Comparison of ENCODE assay signal across 8 mouse cellular contexts in genomic region chr17:55957168-55957567, GRCm38 (mm10). TPM values are rescaled to one million over a fixed set of nuclear protein-coding genes. Genes with fewer than 3 reads are reported as not detected.
A peak's percentile ranks its signal among the peaks of the same experiment; 100 is the strongest.
DNase-seq lines count a peak whose midpoint lies in the region; ATAC-seq and TF ChIP-seq lines count a peak whose summit lies in the region.

No protein-coding gene starts in this region.

- 15% methylated on average over 9 of the region's 9 CpGs for WGBS in kidney, adult 2 months
- 15% methylated on average over 9 of the region's 9 CpGs for WGBS in limb, embryonic 15.5 days
- 16% methylated on average over 9 of the region's 9 CpGs for WGBS in stomach, postnatal 0 days

- peaks cover 10% of the 10 kb centered on the region; the same call in 1 of the 2 replicates for H3K4me1 ChIP-seq in kidney, adult 2 months (ENCODE audit: control insufficient read depth, insufficient read depth, low read length)
- H3K4me1 ChIP-seq in limb, embryonic 15.5 days: peaks cover 27% of the 10 kb centered on the region
- H3K4me1 ChIP-seq in stomach, postnatal 0 days (replicated peaks; ENCODE audit: control insufficient read depth, insufficient read depth): 0 out of 2 replicates have a peak, but pooled peaks cover 4% of the 10 kb centered on the region

- no peaks in the 10 kb centered on the region for H3K9me3 ChIP-seq in limb, embryonic 15.5 days
- no peaks in the 10 kb centered on the region for H3K9me3 ChIP-seq in stomach, postnatal 0 days (ENCODE audit: control insufficient read depth, low read length)

- ATAC-seq in limb, embryonic 15.5 days (ENCODE audit: insufficient number of reproducible peaks, low FRiP score, low TSS enrichment, low read depth): no peak
- ATAC-seq in stomach, postnatal 0 days (ENCODE audit: low FRiP score, low TSS enrichment): no peak

- H3K36me3 ChIP-seq in kidney, adult 2 months (ENCODE audit: control insufficient read depth, insufficient read depth, low read length): no peaks in the 10 kb centered on the region
- peaks cover 15% of the 10 kb centered on the region for H3K36me3 ChIP-seq in limb, embryonic 15.5 days
- H3K36me3 ChIP-seq in stomach, postnatal 0 days (ENCODE audit: control insufficient read depth, insufficient read depth, low read length): 0 out of 2 replicates have a peak, but pooled peaks cover 2% of the 10 kb centered on the region

- TF ChIP-seq POLR2A in kidney, adult 2 months (IDR thresholded peaks at IDR 0.05; ENCODE audit: low read depth, low read length): no peak

- TF ChIP-seq EP300 in stomach, postnatal 0 days (optimal IDR thresholded peaks at IDR 0.05): no peak

- no peak overlapping the region for H3K4me2 ChIP-seq in limb, embryonic 15.5 days
- H3K4me2 ChIP-seq in stomach, postnatal 0 days (replicated peaks; ENCODE audit: low read depth): no peak overlapping the region

- H3K27me3 ChIP-seq in kidney, adult 2 months (replicated peaks; ENCODE audit: control insufficient read depth, insufficient read depth, low read length): no peaks in the 10 kb centered on the region
- H3K27me3 ChIP-seq in limb, embryonic 15.5 days: peaks cover 15% of the 10 kb centered on the region
- H3K27me3 ChIP-seq in stomach, postnatal 0 days (ENCODE audit: control insufficient read depth, insufficient read depth, low read length): no peaks in the 10 kb centered on the region

- peak; percentile 21 for DNase-seq in ovary, adult 18-20 months (ENCODE audit: low spot score)
- DNase-seq in ovary, postnatal 10 days (ENCODE audit: low spot score): no peak
- DNase-seq in cerebellum, adult 9-11 months: peak; percentile 81
- DNase-seq in frontal cortex, postnatal 36 days (ENCODE audit: low spot score in 2 of 2): peak; percentile 64 to 67
- DNase-seq in kidney, adult 2 months: peak; percentile 76
- DNase-seq in natural killer cell, adult 2 months (ENCODE audit: low spot score in 2 of 2): peak; percentile 56 to 72
- peak; percentile 78 for DNase-seq in stomach, postnatal 0 days (ENCODE audit: low spot score)

- H3K4me3 ChIP-seq in kidney, adult 2 months (ENCODE audit: insufficient read depth, low read depth, low read length): no peak overlapping the region
- H3K4me3 ChIP-seq in limb, embryonic 15.5 days: no peak overlapping the region
- H3K4me3 ChIP-seq in stomach, postnatal 0 days (ENCODE audit: low read depth, low read length): no peak overlapping the region

- H3K9ac ChIP-seq in limb, embryonic 15.5 days: 0 out of 2 replicates have a peak overlapping the region, but pooled peaks have one; percentile 8
- no peak overlapping the region for H3K9ac ChIP-seq in stomach, postnatal 0 days (ENCODE audit: low read length)

- no peak overlapping the region for H3K27ac ChIP-seq in kidney, adult 2 months (ENCODE audit: insufficient read depth, low read depth, low read length)
- no peak overlapping the region; the same call in 1 of the 2 replicates for H3K27ac ChIP-seq in limb, embryonic 15.5 days
- no peak overlapping the region for H3K27ac ChIP-seq in stomach, postnatal 0 days (replicated peaks)

- TF ChIP-seq CTCF in kidney, adult 2 months (conservative IDR thresholded peaks at IDR 0.05; ENCODE audit: insufficient read depth, insufficient read length, low read depth, low read length): peak; percentile 79
- TF ChIP-seq CTCF in stomach, postnatal 0 days (IDR thresholded peaks at IDR 0.05; ENCODE audit: low read depth): peak; percentile 89

RNA-seq across cellular contexts. Expression of gene Yju2, which starts 1.7 kb away (rescaled TPM):
- polyA plus RNA-seq in kidney, adult 2 months (2012; rRNA removed): 7.2 and 7.7 TPM in 2 replicates
- 21.7 and 22.1 TPM in 2 replicates for polyA plus RNA-seq in limb, embryonic 15.5 days (2015; fragmentation: Nextera tagmentation; extraction: Ambion mirVana)
- 12.5 and 12.6 TPM in 2 replicates for polyA plus RNA-seq in stomach, postnatal 0 days (2015; fragmentation: Nextera tagmentation; extraction: Ambion mirVana)

RNA-seq across cellular contexts. Expression of gene Ebi3, which starts 4.7 kb away (rescaled TPM):
- 3.1 and 3.5 TPM in 2 replicates for polyA plus RNA-seq in kidney, adult 2 months (2012; rRNA removed)
- polyA plus RNA-seq in limb, embryonic 15.5 days (2015; fragmentation: Nextera tagmentation; extraction: Ambion mirVana): 3.3 and 3.8 TPM in 2 replicates
- 2.7 and 3.1 TPM in 2 replicates for polyA plus RNA-seq in stomach, postnatal 0 days (2015; fragmentation: Nextera tagmentation; extraction: Ambion mirVana)

RNA-seq across cellular contexts. Expression of gene Zfp119b, which starts 7.9 kb away (rescaled TPM):
- polyA plus RNA-seq in kidney, adult 2 months (2012; rRNA removed): 0.46 and 0.69 TPM in 2 replicates
- 6.9 and 9.1 TPM in 2 replicates for polyA plus RNA-seq in limb, embryonic 15.5 days (2015; fragmentation: Nextera tagmentation; extraction: Ambion mirVana)
- 4.9 and 5.8 TPM in 2 replicates for polyA plus RNA-seq in stomach, postnatal 0 days (2015; fragmentation: Nextera tagmentation; extraction: Ambion mirVana)

RNA-seq across cellular contexts. Expression of gene Shd, which starts 13.1 kb away (rescaled TPM):
- 22.4 and 31.3 TPM in 2 replicates for polyA plus RNA-seq in kidney, adult 2 months (2012; rRNA removed)
- polyA plus RNA-seq in limb, embryonic 15.5 days (2015; fragmentation: Nextera tagmentation; extraction: Ambion mirVana): 19.9 and 21.4 TPM in 2 replicates
- 3.2 and 3.4 TPM in 2 replicates for polyA plus RNA-seq in stomach, postnatal 0 days (2015; fragmentation: Nextera tagmentation; extraction: Ambion mirVana)

RNA-seq across cellular contexts. Expression of gene Fsd1, which starts 29.1 kb away (rescaled TPM):
- polyA plus RNA-seq in kidney, adult 2 months (2012; rRNA removed): 0.36 and 0.48 TPM in 2 replicates
- 12.6 and 18.3 TPM in 2 replicates for polyA plus RNA-seq in limb, embryonic 15.5 days (2015; fragmentation: Nextera tagmentation; extraction: Ambion mirVana)
- 2.7 and 3.5 TPM in 2 replicates for polyA plus RNA-seq in stomach, postnatal 0 days (2015; fragmentation: Nextera tagmentation; extraction: Ambion mirVana)
